Mouse (Mus musculus) stomach, postnatal 0 days (tissue): ENCODE measurements around the gene Pgc. TPM values are rescaled to one million over a fixed set of nuclear protein-coding genes. Genes with fewer than 3 reads are reported as not detected.

ENCODE experiments used
- ATAC-seq: fragments of 200-750 bp; cut with Nextera tagmentation; 2 replicates; pipeline ENCODE4 v1.8.0; 2017; ENCODE audit not compliant: low FRiP score, low TSS enrichment
- DNase-seq: peaks from one replicate; pipeline ENCODE4 v3.0.0-alpha.2; 2016; ENCODE audit warnings: low spot score
- H3K27ac ChIP-seq: fragments of 300-500 bp; sonication (generic); replicated peaks from 2 replicates; pipeline ENCODE4 v1.5.1; 2014; ENCODE audit warnings: mild to moderate bottlenecking, control low read depth
- H3K27me3 ChIP-seq: fragments of 300-500 bp; sonication (generic); 2 replicates; pipeline ENCODE4 v1.6.1; 2014; ENCODE audit warnings: low read length; ENCODE audit not compliant: control insufficient read depth, insufficient read depth
- H3K36me3 ChIP-seq: fragments of 300-500 bp; sonication (generic); 2 replicates; pipeline ENCODE4 v1.6.1; 2014; ENCODE audit warnings: low read length, mixed read lengths; ENCODE audit not compliant: control insufficient read depth, insufficient read depth
- H3K4me1 ChIP-seq: fragments of 300-500 bp; sonication (generic); replicated peaks from 2 replicates; pipeline ENCODE4 v1.6.1; 2014; ENCODE audit warnings: antibody characterized with exemption; ENCODE audit not compliant: control insufficient read depth, insufficient read depth
- H3K4me2 ChIP-seq: fragments of 300-500 bp; sonication (generic); replicated peaks from 2 replicates; pipeline ENCODE4 v1.6.1; 2014; ENCODE audit warnings: low read depth, mild to moderate bottlenecking, control low read depth, moderate library complexity
- H3K4me3 ChIP-seq: fragments of 300-500 bp; sonication (generic); 2 replicates; pipeline ENCODE4 v1.5.1; 2014; ENCODE audit warnings: low read depth, low read length, control low read depth
- H3K9ac ChIP-seq: fragments of 300-500 bp; sonication (generic); 2 replicates; pipeline ENCODE4 v1.6.1; 2014; ENCODE audit warnings: mild to moderate bottlenecking, low read length, control low read depth, mixed read lengths
- H3K9me3 ChIP-seq: fragments of 300-500 bp; sonication (generic); 2 replicates; pipeline ENCODE4 v1.6.1; 2016; ENCODE audit warnings: low read length; ENCODE audit not compliant: control insufficient read depth
- CTCF ChIP-seq: IDR thresholded peaks from 2 replicates; pipeline ENCODE4 v1.5.1; 2016; ENCODE audit warnings: antibody characterized with exemption, low read depth, mild to moderate bottlenecking, moderate library complexity
- EP300 ChIP-seq: optimal IDR thresholded peaks from 2 replicates; pipeline ENCODE3; 2016; ENCODE audit warnings: antibody characterized with exemption
- WGBS: fragments of 180-500 bp; shearing (Covaris S2); extraction: QIAGEN DNeasy Blood & Tissue Kit; methylation state at CpG from one replicate; pipeline ENCODE4 v1.1.7; 2014; 5-methylcytosine and 5-hydroxymethylcytosine counted together
- polyA plus RNA-seq: library from polyadenylated mRNA; unstranded; fragments of >200 nt; fragmentation: Nextera tagmentation; extraction: Ambion mirVana; gene quantifications from 2 replicates; pipeline ENCODE4 v1.2.1, GENCODE M21; 2015

The Pgc gene
- polyA plus RNA-seq, 1 experiment from 2014 or later: 1,647 TPM

GRCm38 (mm10) chr17:47688608-47689575 lies 37.8 kb upstream of the Pgc start, which contains the start of gene Frs3:
Gene Frs3, plus strand, starts transcription at chr17:47689030.
- ATAC-seq (peak; percentile 61), DNase-seq (peak; percentile 78)
- 1% methylated on average over 47 of the region's 58 CpGs for WGBS
- Histone ChIP-seq H3K4me3 (peak within 1 kb of the TSS; percentile 79), H3K4me2 (peak within 1 kb of the TSS; percentile 94), H3K27ac (peak within 1 kb of the TSS; percentile 82), H3K27me3 (no peaks in the 10 kb centered on the region), H3K9me3 (no peaks in the 10 kb centered on the region), H3K4me1 (0 out of 2 replicates have a peak, but pooled peaks cover 3% of the 10 kb centered on the region), H3K36me3 (0 out of 2 replicates have a peak, but pooled peaks cover 2% of the 10 kb centered on the region), H3K9ac (peak within 1 kb of the TSS; percentile 81)
- TF ChIP-seq CTCF (peak; percentile 37), EP300 (no peak)

- 0 out of 2 replicates have a peak, but pooled peaks cover 2% of the 10 kb centered on the region for H3K36me3 ChIP-seq
- DNase-seq: no peak
- TF ChIP-seq EP300 (no peak), CTCF (no peak)
- 0 out of 2 replicates have a peak, but pooled peaks cover 3% of the 10 kb centered on the region for H3K4me1 ChIP-seq
- no peak overlapping the region for H3K9ac ChIP-seq
- H3K9me3 ChIP-seq: no peaks in the 10 kb centered on the region
- ATAC-seq: no peak
- H3K27me3 ChIP-seq: no peaks in the 10 kb centered on the region
- no peak overlapping the region for H3K4me3 ChIP-seq
- 86% methylated on average over 7 of the region's 8 CpGs for WGBS
- H3K4me2 ChIP-seq: no peak overlapping the region
- H3K27ac ChIP-seq: no peak overlapping the region
Measured at GRCm38 (mm10) chr17:47689894-47690293, 36.7 kb upstream of the Pgc start.

- Histone ChIP-seq H3K36me3 (no peaks in the 10 kb centered on the region), H3K9me3 (no peaks in the 10 kb centered on the region), H3K27ac (no peak overlapping the region), H3K4me2 (no peak overlapping the region), H3K4me3 (no peak overlapping the region), H3K4me1 (0 out of 2 replicates have a peak, but pooled peaks cover 3% of the 10 kb centered on the region), H3K27me3 (no peaks in the 10 kb centered on the region), H3K9ac (no peak overlapping the region)
- TF ChIP-seq EP300 (no peak), CTCF (no peak)
- WGBS: 100% methylated on average over 3 of the region's 3 CpGs
- ATAC-seq (no peak), DNase-seq (no peak)
Measured at GRCm38 (mm10) chr17:47691650-47692049, 35.0 kb upstream of the Pgc start.

- H3K9ac ChIP-seq: peak overlapping the region; percentile 82
- H3K27me3 ChIP-seq: no peaks in the 10 kb centered on the region
- no peaks in the 10 kb centered on the region for H3K4me1 ChIP-seq
- peak overlapping the region; percentile 87 for H3K4me2 ChIP-seq
- H3K4me3 ChIP-seq: peak overlapping the region; percentile 77
- no peak overlapping the region for H3K27ac ChIP-seq
- TF ChIP-seq CTCF: no peak
- TF ChIP-seq EP300: no peak
- WGBS: 48% methylated on average over 13 of the region's 13 CpGs
- H3K9me3 ChIP-seq: no peaks in the 10 kb centered on the region
- H3K36me3 ChIP-seq: no peaks in the 10 kb centered on the region
- no peak for DNase-seq
- ATAC-seq: no peak
Measured at GRCm38 (mm10) chr17:47693671-47694441, 32.8 kb upstream of the Pgc start.

- H3K4me1 ChIP-seq: no peaks in the 10 kb centered on the region
- no peaks in the 10 kb centered on the region for H3K27me3 ChIP-seq
- H3K36me3 ChIP-seq: no peaks in the 10 kb centered on the region
- peak within 1 kb of the TSS; percentile 77 for H3K4me3 ChIP-seq
- peak within 1 kb of the TSS; percentile 82 for H3K9ac ChIP-seq
- DNase-seq (no peak), ATAC-seq (no peak)
- no peaks in the 10 kb centered on the region for H3K9me3 ChIP-seq
- no peak within 1 kb of the TSS for H3K27ac ChIP-seq
- TF ChIP-seq CTCF (0 out of 2 replicates have a peak, but pooled peaks have one; percentile 19), EP300 (no peak)
- WGBS: 2% methylated on average over 3 of the region's 3 CpGs
- peak within 1 kb of the TSS; percentile 87 for H3K4me2 ChIP-seq
Measured at GRCm38 (mm10) chr17:47694442-47694502, 32.4 kb upstream of the Pgc start, which contains the start of gene Gm21981. Gene Gm21981, minus strand, starts transcription at chr17:47694455.
